Mouse (Mus musculus) E14TG2a.4 (cell line): ENCODE data around the gene Gm47985.
"Not testable (repeated sequence)": the region's sequence is repeated elsewhere in the genome, so short reads cannot be mapped to it uniquely, and the experiment has no call there.

Source experiments
- H3K27me3 ChIP-seq: 2 replicates; pipeline ENCODE4 v1.6.1; 2014; ENCODE audit warnings: low read length, control low read depth; ENCODE audit not compliant: insufficient read depth
- H3K36me3 ChIP-seq: 2 replicates; pipeline ENCODE4 v1.6.1; 2014; ENCODE audit warnings: low read length, control low read depth; ENCODE audit not compliant: insufficient read depth
- H3K4me1 ChIP-seq: replicated peaks from 2 replicates; pipeline ENCODE4 v1.6.1; 2014; ENCODE audit warnings: low read depth, low read length, control low read depth
- H3K4me3 ChIP-seq: replicated peaks from 2 replicates; pipeline ENCODE4 v1.5.1; 2014; ENCODE audit warnings: mild to moderate bottlenecking, low read length
- H3K9me3 ChIP-seq: 2 replicates; pipeline ENCODE4 v1.6.1; 2014; ENCODE audit warnings: low read length, control low read depth
- CTCF ChIP-seq: conservative IDR thresholded peaks from 2 replicates; pipeline ENCODE4 v1.5.1; 2014; ENCODE audit warnings: low read length
- NANOG ChIP-seq: IDR thresholded peaks from 2 replicates; pipeline ENCODE4 v1.6.1; 2014; ENCODE audit warnings: borderline replicate concordance, low read length, mixed read lengths
- POU5F1 ChIP-seq: IDR thresholded peaks from 2 replicates; pipeline ENCODE4 v1.6.1; 2014; ENCODE audit warnings: low read length, borderline replicate concordance

Gene Gm47985

DNA sequence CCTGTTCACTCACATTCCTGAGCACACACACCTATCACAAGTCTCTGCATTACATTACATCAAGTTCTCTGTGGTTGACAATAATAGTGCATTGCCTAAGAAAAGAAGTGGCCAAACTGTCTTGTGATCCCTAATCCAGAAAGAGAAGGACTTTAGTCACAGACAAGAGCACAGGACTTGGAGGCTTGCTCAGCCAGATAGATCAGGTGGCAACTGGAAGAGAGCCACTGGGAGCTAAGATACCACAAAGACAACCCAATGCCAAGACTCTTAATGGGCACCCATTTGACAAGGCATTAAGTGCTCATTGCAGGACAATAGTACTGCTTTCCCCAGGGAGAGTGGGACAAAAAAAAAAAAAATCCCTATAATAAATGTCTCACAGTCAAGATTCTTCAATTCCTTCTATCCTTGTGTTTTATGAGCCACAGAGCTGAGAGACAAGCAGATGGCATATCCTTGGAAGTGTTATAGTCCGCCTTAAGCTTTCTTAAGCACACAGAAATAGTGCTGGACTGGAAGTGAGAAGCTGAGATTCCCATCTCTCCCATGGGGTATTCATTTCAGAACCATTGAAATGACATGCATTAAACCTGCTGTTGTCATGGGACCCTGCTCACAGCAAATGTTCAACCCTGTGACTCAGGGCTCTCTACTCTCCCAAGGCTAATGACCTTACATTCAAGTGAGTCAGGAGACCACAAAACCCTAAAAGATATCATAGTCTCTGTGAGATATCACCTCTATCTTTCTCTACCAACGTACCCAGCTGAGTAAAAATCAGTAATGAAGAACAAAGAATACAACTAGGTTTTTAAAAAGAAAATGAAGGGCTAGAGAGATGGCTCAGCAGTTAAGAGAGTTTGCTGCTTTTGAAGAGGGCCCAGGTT, 10.5 kb upstream of the Gm47985 start:
- TF ChIP-seq CTCF (no peak), POU5F1 (no peak), NANOG (no peak)
- Histone ChIP-seq H3K27me3 (no peaks in the 10 kb centered on the region), H3K36me3 (no peaks in the 10 kb centered on the region), H3K4me1 (peaks cover 14% of the 10 kb centered on the region), H3K9me3 (no peaks in the 10 kb centered on the region), H3K4me3 (no peak overlapping the region)

DNA sequence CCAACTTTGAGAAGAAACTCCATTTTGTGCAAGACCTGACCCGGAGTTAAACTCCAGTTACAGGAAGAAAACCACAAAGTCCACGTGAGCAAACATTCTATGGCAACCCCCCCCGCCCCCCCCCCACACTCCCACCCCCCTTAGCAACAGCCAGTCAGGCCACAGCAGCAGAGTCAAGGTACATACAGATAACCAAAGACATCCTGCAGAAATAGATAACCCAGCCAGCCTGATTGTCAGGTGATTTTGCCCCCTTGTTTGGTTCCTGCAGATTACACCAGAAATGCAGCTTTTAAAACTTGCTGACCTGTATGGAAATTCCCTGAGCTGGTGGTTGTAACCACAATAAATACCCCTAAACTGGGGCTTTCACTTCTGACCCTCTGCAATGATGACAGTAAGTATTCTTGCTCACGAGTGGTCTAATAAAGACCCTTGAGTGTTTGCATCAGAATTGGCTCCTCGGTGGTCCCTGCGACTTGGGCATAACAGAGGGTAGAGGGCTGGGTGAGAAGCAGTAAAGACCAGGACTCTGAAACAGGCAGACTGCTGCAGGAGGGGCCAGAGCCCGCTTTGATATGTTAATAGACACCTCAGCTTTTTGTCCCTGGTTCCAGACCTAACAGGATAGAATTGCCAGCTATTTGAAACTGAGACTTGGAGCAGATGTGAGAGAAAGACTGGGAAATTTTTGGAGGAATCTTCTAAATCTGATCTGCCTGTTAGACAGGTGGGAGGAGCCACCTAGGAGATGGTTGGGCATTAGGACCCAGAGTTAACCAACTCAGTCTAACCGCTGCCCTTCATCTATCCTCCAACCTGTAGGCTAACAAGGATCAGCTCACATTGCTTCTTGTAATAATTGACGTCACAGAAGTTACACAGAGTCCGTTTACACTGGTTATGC, 5.1 kb upstream of the Gm47985 start:
- no peaks in the 10 kb centered on the region for H3K36me3 ChIP-seq
- H3K27me3 ChIP-seq = 0 out of 2 replicates have a peak, but pooled peaks cover 5% of the 10 kb centered on the region
- TF ChIP-seq CTCF = no peak
- TF ChIP-seq POU5F1 = peak; percentile 54; the same call in 1 of the 2 replicates
- TF ChIP-seq NANOG = 0 out of 2 replicates have a peak, but pooled peaks have one; percentile 8
- H3K9me3 ChIP-seq = no peaks in the 10 kb centered on the region
- peaks cover 27% of the 10 kb centered on the region for H3K4me1 ChIP-seq
- H3K4me3 ChIP-seq = peak overlapping the region; percentile 73

DNA sequence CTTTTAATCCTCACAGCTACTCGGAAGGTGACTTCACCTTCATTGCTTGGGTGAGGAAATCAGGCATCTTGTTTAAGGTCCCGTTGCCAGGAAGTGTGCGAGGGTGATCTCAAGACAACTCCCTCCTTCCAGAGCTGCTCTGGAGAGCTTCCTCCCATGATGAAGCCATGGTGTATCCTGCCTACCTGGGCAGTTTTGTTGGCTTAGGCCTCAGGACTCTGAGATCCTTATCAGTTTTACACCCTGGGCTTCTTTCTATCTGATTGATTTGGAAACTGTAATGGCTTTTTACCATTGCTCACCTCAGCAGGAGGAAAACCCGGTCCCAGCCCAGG, 4.4 kb upstream of the Gm47985 start:
- Histone ChIP-seq H3K36me3 (no peaks in the 10 kb centered on the region), H3K4me3 (peak overlapping the region; percentile 73), H3K27me3 (0 out of 2 replicates have a peak, but pooled peaks cover 5% of the 10 kb centered on the region), H3K4me1 (peaks cover 27% of the 10 kb centered on the region), H3K9me3 (no peaks in the 10 kb centered on the region)
- TF ChIP-seq POU5F1 (no peak), CTCF (no peak), NANOG (no peak)

DNA sequence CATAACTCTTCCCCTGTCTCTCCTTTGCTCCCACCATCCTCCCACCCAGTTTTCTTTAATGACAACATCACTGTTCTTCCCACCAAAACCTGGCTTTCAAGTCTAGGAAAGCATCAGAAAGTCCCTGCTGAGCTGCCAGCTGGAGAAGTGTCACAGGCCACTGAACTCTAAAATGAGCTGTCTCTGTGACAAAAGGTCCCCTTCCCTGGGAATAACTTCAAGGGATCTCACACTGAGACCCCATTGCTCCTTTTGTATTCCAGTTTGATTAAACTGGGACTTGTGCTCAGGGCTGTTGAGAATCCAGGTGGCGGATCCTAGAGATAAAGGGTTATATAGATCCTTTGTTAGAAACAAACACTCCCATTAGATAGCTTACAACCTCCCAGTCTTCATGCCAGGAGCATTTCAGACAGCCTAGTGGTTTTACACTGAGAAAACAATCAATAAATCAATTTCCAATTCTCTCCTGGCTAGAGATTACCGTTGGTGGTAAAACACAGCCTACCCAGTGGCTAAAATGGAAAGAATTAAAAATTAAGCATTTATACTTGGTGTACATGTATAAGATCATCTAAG, 3.7 kb upstream of the Gm47985 start:
- H3K36me3 ChIP-seq = no peaks in the 10 kb centered on the region
- peak; percentile 80 for TF ChIP-seq NANOG
- no peak for TF ChIP-seq CTCF
- no peaks in the 10 kb centered on the region for H3K9me3 ChIP-seq
- peaks cover 27% of the 10 kb centered on the region for H3K4me1 ChIP-seq
- 0 out of 2 replicates have a peak, but pooled peaks cover 5% of the 10 kb centered on the region for H3K27me3 ChIP-seq
- H3K4me3 ChIP-seq = no peak overlapping the region

DNA sequence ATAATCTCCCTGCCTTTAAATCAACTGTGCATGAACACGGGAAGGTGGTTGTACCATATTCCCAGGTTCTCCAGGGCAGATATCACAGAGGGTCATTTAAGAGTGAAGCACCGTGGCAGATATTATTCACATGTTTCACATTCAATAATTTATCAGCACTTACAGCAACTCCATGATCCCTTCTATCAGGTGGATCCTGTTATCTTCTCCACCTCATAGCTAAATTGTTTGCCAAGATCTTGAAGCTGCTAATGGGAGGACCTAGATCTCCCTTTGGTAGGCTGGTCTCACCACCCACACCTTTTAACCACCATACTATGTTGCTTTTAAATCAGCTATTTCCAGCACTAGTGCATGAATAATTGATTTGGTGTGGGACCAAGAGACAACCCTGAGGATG, 2.2 kb upstream of the Gm47985 start:
- Histone ChIP-seq H3K4me1 (peaks cover 27% of the 10 kb centered on the region), H3K4me3 (no peak overlapping the region), H3K9me3 (no peaks in the 10 kb centered on the region), H3K36me3 (no peaks in the 10 kb centered on the region), H3K27me3 (0 out of 2 replicates have a peak, but pooled peaks cover 5% of the 10 kb centered on the region)
- TF ChIP-seq POU5F1 (no peak), CTCF (no peak), NANOG (no peak)

GRCm38 (mm10) chr1:151186186-151186585, 3.8 kb downstream of the Gm47985 start:
- not testable (repeated sequence) for H3K36me3 ChIP-seq, H3K4me3 ChIP-seq, H3K4me1 ChIP-seq, H3K9me3 ChIP-seq, H3K27me3 ChIP-seq

DNA sequence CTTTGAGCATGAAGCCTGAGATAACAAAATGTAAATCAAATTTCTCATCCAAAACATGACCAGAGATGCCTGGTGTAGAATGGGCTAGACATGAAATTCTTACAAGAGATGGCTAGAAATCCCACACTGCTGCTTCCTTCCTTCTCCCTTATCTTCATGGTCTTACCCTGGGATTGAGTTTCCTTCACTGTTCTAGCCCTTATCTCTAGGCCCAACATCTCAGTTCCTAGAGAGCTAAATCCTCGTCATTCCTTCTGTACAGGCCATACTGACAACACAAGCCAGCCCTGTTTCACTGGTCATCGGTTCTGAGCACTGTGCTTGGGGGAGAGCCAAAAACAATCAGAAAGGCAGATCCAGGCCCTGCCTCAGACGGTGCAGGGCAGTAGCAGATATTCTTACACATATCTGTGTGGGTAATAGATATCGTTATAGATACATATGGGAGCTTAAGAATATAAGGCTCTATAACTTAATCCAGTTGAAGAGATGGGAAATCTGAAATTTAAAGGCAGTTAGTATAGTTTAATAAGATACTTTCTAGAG, 4.6 kb downstream of the Gm47985 start:
- not testable (repeated sequence) for H3K27me3 ChIP-seq, H3K9me3 ChIP-seq

DNA sequence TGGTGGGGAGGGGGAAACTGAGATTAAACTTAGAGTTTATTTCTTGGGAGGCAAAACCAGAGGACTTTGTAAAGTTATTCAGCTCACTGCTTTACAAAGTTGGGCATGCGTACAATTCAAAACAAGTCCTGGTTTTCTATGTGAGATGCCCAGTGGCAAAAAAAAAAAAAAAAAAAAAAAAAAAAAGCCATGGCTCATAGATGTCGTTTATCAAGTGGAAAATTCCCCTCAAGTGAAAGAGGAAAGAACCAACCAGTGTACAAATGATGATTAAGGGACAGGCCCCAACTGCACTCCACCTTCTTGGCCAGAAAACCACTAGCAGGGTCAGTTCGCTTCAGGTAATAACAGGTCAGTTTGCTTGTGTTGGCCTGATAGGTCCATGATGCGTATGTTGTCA, 6.1 kb downstream of the Gm47985 start:
- Histone ChIP-seq H3K36me3 (no peaks in the 10 kb centered on the region), H3K9me3 (no peaks in the 10 kb centered on the region), H3K27me3 (no peaks in the 10 kb centered on the region), H3K4me3 (no peak overlapping the region), H3K4me1 (no peaks in the 10 kb centered on the region)
- no peak for TF ChIP-seq CTCF
- no peak for TF ChIP-seq POU5F1
- TF ChIP-seq NANOG = no peak

More for the DNA sequence above, 4.6 kb downstream of the Gm47985 start:
- not testable (repeated sequence) for H3K4me1 ChIP-seq, H3K4me3 ChIP-seq, H3K36me3 ChIP-seq

DNA sequence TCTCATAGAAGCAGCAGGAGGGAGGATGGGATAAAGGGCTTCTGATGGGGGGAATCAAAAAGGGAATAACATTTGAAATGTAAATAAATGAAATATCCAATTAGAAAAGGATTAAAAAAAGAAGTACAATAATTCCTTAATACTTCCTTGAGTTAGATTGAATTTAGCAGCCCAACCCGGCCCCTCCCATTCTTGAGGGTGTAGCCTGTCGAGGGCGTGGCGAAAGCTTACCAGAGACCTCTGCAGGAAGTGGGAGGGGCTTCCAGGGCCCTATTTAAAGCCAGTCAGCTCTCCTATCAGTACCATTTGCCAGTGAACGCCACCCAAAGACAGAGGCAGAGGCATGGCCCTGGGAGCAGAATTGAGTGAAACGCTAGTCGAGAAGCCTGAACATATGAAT, 9.7 kb downstream of the Gm47985 start, which contains the start of gene Gm8947:
TSS of gene Gm8947 (plus strand) at position 302 of the 400 bp plus-strand sequence.
- H3K4me1 ChIP-seq, H3K27me3 ChIP-seq, H3K9me3 ChIP-seq, H3K4me3 ChIP-seq, H3K36me3 ChIP-seq: not testable (repeated sequence)

DNA sequence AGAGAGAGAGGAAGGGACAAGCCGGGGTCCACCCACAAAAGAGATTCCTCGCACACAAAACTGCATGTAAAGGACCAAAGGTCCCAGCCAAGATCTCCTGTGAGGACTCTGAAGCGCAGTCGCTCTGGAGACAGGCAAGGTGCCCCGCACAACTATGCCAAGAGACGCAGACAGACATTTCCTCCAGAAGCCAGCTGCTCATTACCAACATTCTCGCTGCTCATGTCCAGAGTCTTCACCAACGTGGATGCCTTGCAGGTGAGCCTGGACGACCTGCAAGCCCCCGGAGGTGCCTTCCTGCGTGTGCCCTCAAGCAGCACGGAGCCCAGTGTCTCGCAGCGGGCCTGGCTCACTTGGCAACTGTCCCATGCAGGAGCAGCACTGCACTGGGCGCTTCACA, 10.4 kb downstream of the Gm47985 start:
- not testable (repeated sequence) for H3K9me3 ChIP-seq, H3K4me3 ChIP-seq, H3K27me3 ChIP-seq, H3K36me3 ChIP-seq, H3K4me1 ChIP-seq

DNA sequence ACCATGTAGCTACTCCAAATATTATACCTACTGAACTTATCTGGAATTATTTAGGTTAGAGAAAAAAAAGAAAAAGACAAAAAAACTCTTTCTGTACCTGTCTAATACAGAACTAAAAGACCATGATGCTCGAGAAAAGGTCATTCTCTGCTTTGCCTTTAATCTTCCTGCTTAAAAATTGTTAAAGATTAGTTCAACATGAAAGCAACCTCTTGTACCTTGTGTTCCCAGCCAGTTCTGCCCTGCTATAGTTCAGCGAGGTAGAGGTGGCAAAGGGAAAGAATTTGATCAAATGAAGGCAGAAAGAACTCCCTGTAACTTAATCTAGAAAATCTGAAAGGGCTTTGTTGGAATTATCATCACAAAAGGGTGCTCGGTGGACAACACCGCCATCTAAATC, 13.6 kb downstream of the Gm47985 start:
- H3K4me1 ChIP-seq, H3K36me3 ChIP-seq, H3K9me3 ChIP-seq, H3K4me3 ChIP-seq, H3K27me3 ChIP-seq: not testable (repeated sequence)

GRCm38 (mm10) chr1:151196690-151197089, 14.4 kb downstream of the Gm47985 start:
- H3K4me1 ChIP-seq, H3K9me3 ChIP-seq, H3K27me3 ChIP-seq, H3K4me3 ChIP-seq, H3K36me3 ChIP-seq: not testable (repeated sequence)
